Mouse (Mus musculus) brain, adult 10 weeks (tissue): Measurements from ENCODE around the gene Rgcc. TPM values are rescaled to one million over a fixed set of nuclear protein-coding genes. Genes with fewer than 3 reads are reported as not detected.

Experiments
- polyA plus RNA-seq: library from polyadenylated mRNA; stranded (reverse); fragments of 350-450 nt; fragmentation: Illumina TruSeq; extraction: RNeasy Lipid Tissue Mini Kit (QIAGEN cat#74804); gene quantifications from one replicate; pipeline ENCODE4 v1.2.3, GENCODE M21; 2015; ENCODE audit warnings: low read depth, low replicate concordance

The Rgcc gene
- 45.4 TPM for polyA plus RNA-seq

GRCm38 (mm10) chr14:79301466-79301875 lies at the start of gene Rgcc:
Gene Rgcc (minus strand): TSS chr14:79301645.

Other genes with a start within 250 kb of the Rgcc start
- not detected for gene Zfp957, start 54.3 kb downstream of the Rgcc start, polyA plus RNA-seq
- gene Naa16, start 89.1 kb upstream of the Rgcc start, polyA plus RNA-seq = 7.1 TPM
- 10.9 TPM for gene Mtrf1, start 96.1 kb upstream of the Rgcc start, polyA plus RNA-seq
- 30.2 TPM for gene Kbtbd7, start 124.9 kb upstream of the Rgcc start, polyA plus RNA-seq
- gene Kbtbd6, start 150.2 kb upstream of the Rgcc start, polyA plus RNA-seq = 0.94 TPM
- gene Elf1, start 179.5 kb upstream of the Rgcc start, polyA plus RNA-seq = 5.1 TPM
- 41.8 TPM for gene Wbp4, start 179.9 kb upstream of the Rgcc start, polyA plus RNA-seq